Mouse (Mus musculus) spleen, embryonic (tissue): Measurements from ENCODE around the gene Lenep.
"Not testable (repeated sequence)": the region's sequence is repeated elsewhere in the genome, so short reads cannot be mapped to it uniquely, and the experiment has no call there.

ENCODE experiments used
- CTCF ChIA-PET: fragments of 350-600 bp; sonication (Branson Sonifier 250); formaldehyde crosslinking; loops from one replicate; lab custom pipeline; 2022; lab: Charles Lee

Lenep gene

GRCm38 (mm10) chr3:89402693-89403092 lies at the start of gene Lenep:
Gene Lenep, minus strand, starts transcription at chr3:89402793.
- CTCF ChIA-PET, result no interaction called here

- CTCF ChIA-PET, result interaction anchor here (0.6 to 0.8 kb wide), 3 partner anchors 13 to 62 kb away, joined by 3 to 6 read pairs (median 3); no protein-coding TSS in a partner anchor
These were observed 49.3 kb upstream of the Lenep start for GRCm38 (mm10) chr3:89451916-89452315.

- CTCF ChIA-PET, result interaction anchor here (0.5 to 1.6 kb wide), 5 partner anchors 9 to 64 kb away, joined by 3 to 6 read pairs (median 4); no protein-coding TSS in a partner anchor
These were observed 46.9 kb upstream of the Lenep start for GRCm38 (mm10) chr3:89449541-89449940.

- CTCF ChIA-PET, result interaction anchor here (0.7 to 1.6 kb wide), 5 partner anchors 8 to 36 kb away, joined by 3 to 6 read pairs (median 4); no protein-coding TSS in a partner anchor
These were observed 46.3 kb upstream of the Lenep start for GRCm38 (mm10) chr3:89448720-89449537.

- CTCF ChIA-PET, result interaction anchor here (1.0 kb wide), 1 partner anchor 9 kb away, joined by 3 read pairs; no protein-coding TSS in a partner anchor
These were observed 38.1 kb upstream of the Lenep start for GRCm38 (mm10) chr3:89440691-89441090.

GRCm38 (mm10) chr3:89437269-89437668 lies 34.7 kb upstream of the Lenep start:
- CTCF ChIA-PET, result no interaction called here

GRCm38 (mm10) chr3:89436176-89437113 lies 33.9 kb upstream of the Lenep start, which contains the start of gene Pbxip1:
Gene Pbxip1, plus strand, starts transcription at chr3:89436706.
- CTCF ChIA-PET, result interaction anchor here (0.6 to 0.7 kb wide), 2 partner anchors 43 to 404 kb away, joined by 3 to 5 read pairs; no protein-coding TSS in a partner anchor

GRCm38 (mm10) chr3:89435041-89435440 lies 32.4 kb upstream of the Lenep start:
- CTCF ChIA-PET, result no interaction called here

GRCm38 (mm10) chr3:89434532-89434931 lies 31.9 kb upstream of the Lenep start:
- CTCF ChIA-PET, result no interaction called here

GRCm38 (mm10) chr3:89432606-89433005 lies 30.0 kb upstream of the Lenep start:
- CTCF ChIA-PET, result interaction anchor here (0.6 kb wide), 1 partner anchor 402 kb away, joined by 4 read pairs; no protein-coding TSS in a partner anchor

GRCm38 (mm10) chr3:89430171-89431159 lies 27.9 kb upstream of the Lenep start, which contains the start of gene Pygo2:
Gene Pygo2, plus strand, starts transcription at chr3:89430214.
- CTCF ChIA-PET, result no interaction called here

- CTCF ChIA-PET, result not testable (repeated sequence)
These were observed 26.4 kb upstream of the Lenep start for GRCm38 (mm10) chr3:89429021-89429420.

- CTCF ChIA-PET, result interaction anchor here (0.6 kb wide), 2 partner anchors 13 to 41 kb away, joined by 3 to 4 read pairs; no protein-coding TSS in a partner anchor
These were observed 23.3 kb upstream of the Lenep start for GRCm38 (mm10) chr3:89425876-89426275.

- CTCF ChIA-PET, result interaction anchor here (0.6 kb wide), 1 partner anchor 41 kb away, joined by 3 read pairs; no protein-coding TSS in a partner anchor
These were observed 22.5 kb upstream of the Lenep start for GRCm38 (mm10) chr3:89425141-89425525.

GRCm38 (mm10) chr3:89424416-89425140 lies 22.0 kb upstream of the Lenep start:
- CTCF ChIA-PET, result no interaction called here

GRCm38 (mm10) chr3:89422556-89423205 lies 20.1 kb upstream of the Lenep start:
- CTCF ChIA-PET, result no interaction called here

GRCm38 (mm10) chr3:89421810-89422473 lies 19.3 kb upstream of the Lenep start:
- CTCF ChIA-PET, result no interaction called here

- CTCF ChIA-PET, result no interaction called here
These were observed 18.6 kb upstream of the Lenep start for GRCm38 (mm10) chr3:89421002-89421774.
